Mouse (Mus musculus) MEL (cell line): ENCODE results near the gene Gstp3. TPM values are rescaled to one million over a fixed set of nuclear protein-coding genes. Genes with fewer than 3 reads are reported as not detected.
"Not testable (repeated sequence)": the region's sequence is repeated elsewhere in the genome, so short reads cannot be mapped to it uniquely, and the experiment has no call there.

Experiments
- DNase-seq: peaks from one replicate; pipeline ENCODE4 v3.0.0; 2011; ENCODE audit warnings: low read depth, low spot score
- H3K27ac ChIP-seq: 2 replicates; pipeline ENCODE4 v1.5.1; 2012; ENCODE audit warnings: low read depth, mild to moderate bottlenecking, control low read depth, low read length, moderate library complexity; ENCODE audit not compliant: control insufficient read depth
- H3K27me3 ChIP-seq, 2 experiments: fragments of 150-350 bp in 1 of 2; sonication (generic) in 1 of 2; 2 replicates each; pipeline ENCODE4 v1.6.1; 2012; ENCODE audit warnings: low read length in 2 of 2, mild to moderate bottlenecking in 2 of 2, improper control_type of control experiment in 1 of 2, moderate library complexity in 1 of 2; ENCODE audit not compliant: insufficient read depth in 2 of 2, control insufficient read depth in 1 of 2
- H3K36me3 ChIP-seq, 2 experiments: 2 replicates each; pipeline ENCODE4 v1.6.1; 2012 to 2014; ENCODE audit warnings: low read length in 2 of 2, improper control_type of control experiment in 1 of 2, inconsistent platforms in 1 of 2, mild to moderate bottlenecking in 1 of 2; ENCODE audit not compliant: insufficient read depth in 2 of 2, control insufficient read depth in 1 of 2
- H3K4me1 ChIP-seq, 2 experiments: fragments of 150-350 bp in 1 of 2; sonication (generic) in 1 of 2; 2 replicates each; pipeline ENCODE4 v1.6.1; 2012; ENCODE audit warnings: low read length in 2 of 2, improper control_type of control experiment in 1 of 2, mild to moderate bottlenecking in 1 of 2; ENCODE audit not compliant: insufficient read depth in 2 of 2, control insufficient read depth in 1 of 2
- H3K4me3 ChIP-seq, 2 experiments: fragments of 150-350 bp in 1 of 2; sonication (generic) in 1 of 2; 2 replicates each; pipeline ENCODE4 v1.5.1; 2012; ENCODE audit warnings: low read depth in 2 of 2, low read length in 2 of 2, mild to moderate bottlenecking in 2 of 2, moderate library complexity in 2 of 2, control low read depth in 1 of 2, improper control_type of control experiment in 1 of 2; ENCODE audit not compliant: control insufficient read depth in 1 of 2, insufficient read depth in 1 of 2
- H3K79me2 ChIP-seq: 2 replicates; pipeline ENCODE4 v1.6.1; 2012; ENCODE audit warnings: mild to moderate bottlenecking, low read length, moderate library complexity; ENCODE audit not compliant: control insufficient read depth, poor library complexity, insufficient read depth
- H3K9ac ChIP-seq: 2 replicates; pipeline ENCODE4 v1.6.1; 2012; ENCODE audit warnings: low read depth, mild to moderate bottlenecking, control low read depth, low read length, moderate library complexity; ENCODE audit not compliant: control insufficient read depth, poor library complexity, severe bottlenecking
- H3K9me3 ChIP-seq: fragments of 150-350 bp; sonication (generic); replicated peaks from 2 replicates; pipeline ENCODE4 v1.6.1; 2012; ENCODE audit warnings: mild to moderate bottlenecking, low read length, improper control_type of control experiment, moderate library complexity; ENCODE audit not compliant: insufficient read depth
- CHD1 ChIP-seq: IDR thresholded peaks from 2 replicates; pipeline ENCODE4 v1.6.1; 2012; ENCODE audit warnings: low read depth, mild to moderate bottlenecking, inconsistent platforms, low read length, improper control_type of control experiment
- CTCF ChIP-seq, 3 experiments: IDR thresholded peaks in 2 of 3; conservative IDR thresholded peaks in 1 of 3; 2 replicates each; pipeline ENCODE4 v1.5.1; 2011 to 2012; ENCODE audit warnings: low read length in 3 of 3, low read depth in 2 of 3, mild to moderate bottlenecking in 2 of 3, improper control_type of control experiment in 1 of 3, inconsistent platforms in 1 of 3, mixed read lengths in 1 of 3, moderate library complexity in 1 of 3; ENCODE audit not compliant: control insufficient read depth in 1 of 3, insufficient read depth in 1 of 3, poor library complexity in 1 of 3, severe bottlenecking in 1 of 3
- GATA1 ChIP-seq: IDR thresholded peaks from 2 replicates; pipeline ENCODE4 v1.6.1; 2011; ENCODE audit warnings: low read depth, low read length, improper control_type of control experiment
- HCFC1 ChIP-seq: IDR thresholded peaks from 2 replicates; pipeline ENCODE4 v1.6.1; 2012; ENCODE audit warnings: low read depth, mild to moderate bottlenecking, inconsistent platforms, low read length, improper control_type of control experiment, moderate library complexity
- MAFK ChIP-seq: IDR thresholded peaks from 2 replicates; pipeline ENCODE4 v1.6.1; 2011; ENCODE audit warnings: low read depth, mild to moderate bottlenecking, low read length, improper control_type of control experiment, borderline replicate concordance
- MAX ChIP-seq: IDR thresholded peaks from 2 replicates; pipeline ENCODE4 v1.6.1; 2011; ENCODE audit warnings: low read length, improper control_type of control experiment
- MEF2A ChIP-seq: IDR thresholded peaks from 2 replicates; pipeline ENCODE4 v1.6.1; 2014; ENCODE audit warnings: low read depth, mild to moderate bottlenecking, inconsistent platforms, low read length, improper control_type of control experiment; ENCODE audit not compliant: poor library complexity, insufficient replicate concordance, severe bottlenecking; ENCODE audit errors: extremely low read depth
- MXI1 ChIP-seq: IDR thresholded peaks from 2 replicates; pipeline ENCODE4 v1.6.1; 2011; ENCODE audit warnings: mild to moderate bottlenecking, low read depth, low read length, improper control_type of control experiment
- MYB ChIP-seq: IDR thresholded peaks from 2 replicates; pipeline ENCODE4 v1.6.1; 2011; ENCODE audit warnings: mild to moderate bottlenecking, low read depth, low read length, improper control_type of control experiment
- NRF1 ChIP-seq: IDR thresholded peaks from 2 replicates; pipeline ENCODE4 v1.6.1; 2014; ENCODE audit warnings: low read depth, mild to moderate bottlenecking, inconsistent platforms, low read length, improper control_type of control experiment, moderate library complexity; ENCODE audit not compliant: poor library complexity, insufficient read depth, severe bottlenecking
- POLR2A ChIP-seq, 2 experiments: IDR thresholded peaks; 2 replicates each; pipeline ENCODE4 v1.6.1; 2011 to 2012; ENCODE audit warnings: low read length in 2 of 2, mild to moderate bottlenecking in 2 of 2, control low read depth in 1 of 2, improper control_type of control experiment in 1 of 2, low read depth in 1 of 2, moderate library complexity in 1 of 2; ENCODE audit not compliant: control insufficient read depth in 1 of 2, insufficient read depth in 1 of 2, poor library complexity in 1 of 2
- POLR2AphosphoS2 ChIP-seq: IDR thresholded peaks from 2 replicates; pipeline ENCODE4 v1.6.1; 2011; ENCODE audit warnings: low read length, improper control_type of control experiment
- POLR2AphosphoS5 ChIP-seq: IDR thresholded peaks from 2 replicates; pipeline ENCODE4 v1.6.1; 2012; ENCODE audit warnings: low read depth, borderline replicate concordance, mild to moderate bottlenecking, inconsistent platforms, low read length, moderate library complexity, mixed read lengths
- RCOR1 ChIP-seq: IDR thresholded peaks from 2 replicates; pipeline ENCODE4 v1.6.1; 2012; ENCODE audit warnings: low read depth, mild to moderate bottlenecking, inconsistent platforms, low read length, improper control_type of control experiment
- SIN3A ChIP-seq: IDR thresholded peaks from 2 replicates; pipeline ENCODE4 v1.6.1; 2012; ENCODE audit warnings: low read length, improper control_type of control experiment, inconsistent platforms
- SMC3 ChIP-seq: IDR thresholded peaks from 2 replicates; pipeline ENCODE4 v1.6.1; 2011; ENCODE audit warnings: low read depth, low read length, improper control_type of control experiment
- UBTF ChIP-seq: IDR thresholded peaks from 2 replicates; pipeline ENCODE4 v1.6.1; 2012; ENCODE audit warnings: low read depth, mild to moderate bottlenecking, inconsistent platforms, low read length, improper control_type of control experiment, moderate library complexity, borderline replicate concordance; ENCODE audit not compliant: insufficient read depth
- USF2 ChIP-seq, 2 experiments: IDR thresholded peaks; 2 replicates each; pipeline ENCODE4 v1.6.1; 2011 to 2012; ENCODE audit warnings: improper control_type of control experiment in 2 of 2, low read length in 2 of 2, borderline replicate concordance in 1 of 2, inconsistent platforms in 1 of 2, low read depth in 1 of 2, mild to moderate bottlenecking in 1 of 2; ENCODE audit not compliant: insufficient read depth in 1 of 2
- ZMIZ1 ChIP-seq: IDR thresholded peaks from 2 replicates; pipeline ENCODE4 v1.6.1; 2012; ENCODE audit warnings: low read depth, mild to moderate bottlenecking, inconsistent platforms, low read length, improper control_type of control experiment, moderate library complexity
- ZNF384 ChIP-seq: IDR thresholded peaks from 2 replicates; pipeline ENCODE4 v1.6.1; 2012; ENCODE audit warnings: low read depth, mild to moderate bottlenecking, inconsistent platforms, low read length, improper control_type of control experiment
- polyA plus RNA-seq, 2 experiments: library from polyadenylated mRNA; stranded (reverse) in 1 of 2; unstranded in 1 of 2; fragments of >175 nt in 1 of 2; fragments of >200 nt in 1 of 2; gene quantifications; 2 replicates each; pipeline versions ENCODE4 v1.2.1 to v1.2.4; 2012; ENCODE audit warnings: low replicate concordance in 2 of 2, low read depth in 1 of 2; ENCODE audit not compliant: insufficient read length in 2 of 2, insufficient read depth in 1 of 2, missing spikeins in 1 of 2
- total RNA-seq: library from RNA; depleted of rRNA; stranded (reverse); fragments of 300-350 nt; gene quantifications from 2 replicates; pipeline ENCODE4 v1.2.3, GENCODE M21; 2012

Gstp3 gene
- total and polyA plus RNA-seq, 3 experiments, result 0.84 TPM; not detected in 2

DNA sequence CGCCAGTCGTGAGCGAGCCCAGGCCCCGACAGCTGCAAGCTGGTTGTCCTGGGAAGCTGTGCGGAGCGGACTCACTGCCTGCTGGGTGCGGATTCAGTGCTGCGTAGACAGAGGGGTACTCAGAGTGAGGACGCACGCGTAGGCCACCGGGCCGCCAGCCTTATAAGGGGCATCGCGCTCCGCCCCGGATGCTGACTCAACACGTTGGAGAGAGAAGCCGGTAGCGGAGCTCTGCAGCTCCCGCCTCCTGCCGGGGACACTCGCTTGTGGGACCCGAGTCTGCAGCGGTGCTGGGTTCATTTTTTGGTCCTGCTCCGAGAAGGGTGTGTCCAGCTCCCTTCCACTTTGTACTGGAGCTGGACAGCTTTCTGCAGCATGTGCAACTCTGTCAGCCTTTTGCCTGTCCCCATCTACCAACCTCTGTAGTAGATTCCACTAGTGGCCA, 21.6 kb downstream of the Gstp3 start, which contains the start of gene Gstp1 (continued):
- TF ChIP-seq RCOR1, result no peak
- TF ChIP-seq ZNF384, result no peak
- peak; percentile 86 for TF ChIP-seq MAFK
- TF ChIP-seq ZMIZ1, result peak; percentile 97
- peak; percentile 66; the same call in 1 of the 2 replicates for TF ChIP-seq MAX
- no peak for TF ChIP-seq MEF2A
- peak; percentile 95 for TF ChIP-seq POLR2AphosphoS2
- no peak for TF ChIP-seq USF2 (IDR thresholded peaks at IDR 0.05; ENCODE audit: borderline replicate concordance in 1 of 2, insufficient read depth in 1 of 2, low read depth in 1 of 2, low read length in 2 of 2)
- TF ChIP-seq UBTF, result 0 out of 2 replicates have a peak, but pooled peaks have one; percentile 47
- TF ChIP-seq MXI1, result peak; percentile 87
- no peak for TF ChIP-seq CHD1
- TF ChIP-seq SIN3A, result peak; percentile 73
- no peak for TF ChIP-seq SMC3
- TF ChIP-seq POLR2AphosphoS5, result peak; percentile 72; the same call in 1 of the 2 replicates
- peak in 1 of 3 experiments; percentile 5; a peak in 1 of 6 replicates for TF ChIP-seq CTCF (IDR thresholded peaks at IDR 0.05 in 2 of 3, conservative IDR thresholded peaks at IDR 0.05 in 1 of 3; ENCODE audit: control insufficient read depth in 1 of 3, insufficient read depth in 1 of 3, low read depth in 2 of 3, low read length in 3 of 3, poor library complexity in 1 of 3, severe bottlenecking in 1 of 3)
- peak; percentile 62 for TF ChIP-seq NRF1
- peak; percentile 76 for TF ChIP-seq HCFC1
- TF ChIP-seq POLR2A (IDR thresholded peaks at IDR 0.05; ENCODE audit: control insufficient read depth in 1 of 2, insufficient read depth in 1 of 2, low read depth in 1 of 2, low read length in 2 of 2, poor library complexity in 1 of 2), result peak; percentile 93 to 98
- TF ChIP-seq GATA1, result no peak
- TF ChIP-seq MYB, result no peak

GRCm38 (mm10) chr19:4037154-4037787, 22.1 kb downstream of the Gstp3 start:
- H3K4me1 ChIP-seq, DNase-seq, H3K27me3 ChIP-seq, H3K27ac ChIP-seq, H3K36me3 ChIP-seq, H3K79me2 ChIP-seq, H3K9me3 ChIP-seq: not testable (repeated sequence)
- H3K4me3 ChIP-seq, result peak overlapping the region; percentile 77 to 94
- peak overlapping the region; percentile 84 for H3K9ac ChIP-seq
